Mouse (Mus musculus): ENCODE results near the gene Dnal1.

Dnal1 gene

GRCm38 (mm10) chr12:84185547-84185946, 71.4 kb downstream of the Dnal1 start:
- no peak for DNase-seq (ENCODE audit: low read depth, low spot score)

- DNase-seq (ENCODE audit: low read depth, low spot score) = no peak
Measured at GRCm38 (mm10) chr12:84186536-84186935, 72.4 kb downstream of the Dnal1 start.

GRCm38 (mm10) chr12:84186950-84187349, 72.8 kb downstream of the Dnal1 start:
- DNase-seq (ENCODE audit: low read depth, low spot score) = no peak

- DNase-seq (ENCODE audit: low read depth, low spot score) = no peak
Measured at GRCm38 (mm10) chr12:84187752-84188601, 73.8 kb downstream of the Dnal1 start.

- DNase-seq (ENCODE audit: low read depth, low spot score) = no peak
Measured at GRCm38 (mm10) chr12:84188881-84189444, 74.8 kb downstream of the Dnal1 start.

GRCm38 (mm10) chr12:84190151-84190820, 76.1 kb downstream of the Dnal1 start:
- DNase-seq (ENCODE audit: low read depth, low spot score) = no peak

- DNase-seq (ENCODE audit: low read depth, low spot score) = no peak
Measured at GRCm38 (mm10) chr12:84191190-84191589, 77.0 kb downstream of the Dnal1 start.

GRCm38 (mm10) chr12:84191770-84192169, 77.6 kb downstream of the Dnal1 start:
- DNase-seq (ENCODE audit: low read depth, low spot score) = no peak

- no peak for DNase-seq (ENCODE audit: low read depth, low spot score)
Measured at GRCm38 (mm10) chr12:84192280-84192679, 78.1 kb downstream of the Dnal1 start.

- DNase-seq (ENCODE audit: low read depth, low spot score) = no peak
Measured at GRCm38 (mm10) chr12:84192741-84193641, 78.8 kb downstream of the Dnal1 start.

GRCm38 (mm10) chr12:84193642-84194399, 79.7 kb downstream of the Dnal1 start:
- DNase-seq (ENCODE audit: low read depth, low spot score) = no peak

- DNase-seq (ENCODE audit: low read depth, low spot score) = no peak
Measured at GRCm38 (mm10) chr12:84194400-84195109, 80.4 kb downstream of the Dnal1 start.

GRCm38 (mm10) chr12:84195195-84195594, 81.0 kb downstream of the Dnal1 start:
- DNase-seq (ENCODE audit: low read depth, low spot score) = no peak

All from brain, embryonic 18.5 days (tissue).